ENCODE assay signal across 8 mouse cellular contexts in genomic region chr7:4149209-4150054, GRCm38 (mm10). TPM values are rescaled to one million over a fixed set of nuclear protein-coding genes. Genes with fewer than 3 reads are reported as not detected.
A peak's percentile ranks its signal among the peaks of the same experiment; 100 is the strongest.
DNase-seq lines count a peak whose midpoint lies in the region; ATAC-seq and TF ChIP-seq lines count a peak whose summit lies in the region.

No protein-coding gene starts in this region.

- no peaks in the 10 kb centered on the region for H3K9me3 ChIP-seq in heart, embryonic 12.5 days (replicated peaks)
- no peaks in the 10 kb centered on the region for H3K9me3 ChIP-seq in kidney, postnatal 0 days (replicated peaks; ENCODE audit: low read length)
- H3K9me3 ChIP-seq in liver, embryonic 12.5 days (replicated peaks): no peaks in the 10 kb centered on the region
- no peaks in the 10 kb centered on the region for H3K9me3 ChIP-seq in stomach, embryonic 14.5 days (ENCODE audit: control insufficient read depth, low read depth, low read length)

- DNase-seq in brain, adult 2 months (ENCODE audit: low read depth, low spot score): peak; percentile 92
- DNase-seq in kidney, postnatal 0 days (ENCODE audit: low spot score): peak; percentile 94
- peak; percentile 88 for DNase-seq in naive thymus-derived CD4-positive, alpha-beta T cell, adult 2 months (ENCODE audit: low read depth)

- H3K36me3 ChIP-seq in C2C12 (ENCODE audit: control insufficient read depth, insufficient read depth): peaks cover 30% of the 10 kb centered on the region
- H3K36me3 ChIP-seq in heart, embryonic 12.5 days: peaks cover 47% of the 10 kb centered on the region
- H3K36me3 ChIP-seq in kidney, postnatal 0 days (ENCODE audit: insufficient read depth, low read length): peaks cover 32% of the 10 kb centered on the region
- H3K36me3 ChIP-seq in liver, embryonic 12.5 days: peaks cover 40% of the 10 kb centered on the region
- H3K36me3 ChIP-seq in stomach, embryonic 14.5 days (ENCODE audit: control insufficient read depth, insufficient read depth, low read length): peaks cover 32% of the 10 kb centered on the region

- H3K27me3 ChIP-seq in C2C12 (ENCODE audit: control insufficient read depth, insufficient read depth, insufficient read length): no peaks in the 10 kb centered on the region
- peaks cover 15% of the 10 kb centered on the region for H3K27me3 ChIP-seq in heart, embryonic 12.5 days (replicated peaks)
- no peaks in the 10 kb centered on the region for H3K27me3 ChIP-seq in kidney, postnatal 0 days (ENCODE audit: insufficient read depth, low read length)
- peaks cover 20% of the 10 kb centered on the region for H3K27me3 ChIP-seq in liver, embryonic 12.5 days (replicated peaks)
- H3K27me3 ChIP-seq in stomach, embryonic 14.5 days (ENCODE audit: control insufficient read depth, insufficient read depth, low read length): no peaks in the 10 kb centered on the region

- H3K27ac ChIP-seq in heart, embryonic 12.5 days (ENCODE audit: poor library complexity, severe bottlenecking): peak overlapping the region; percentile 93
- H3K27ac ChIP-seq in kidney, postnatal 0 days: peak overlapping the region; percentile 97
- peak overlapping the region; percentile 94 for H3K27ac ChIP-seq in liver, embryonic 12.5 days
- peak overlapping the region; percentile 95 for H3K27ac ChIP-seq in stomach, embryonic 14.5 days (ENCODE audit: low read length)

- no peak for TF ChIP-seq CTCF in C2C12 (IDR thresholded peaks at IDR 0.05; ENCODE audit: control insufficient read depth, insufficient read depth, insufficient read length)
- no peak for TF ChIP-seq CTCF in kidney, postnatal 0 days (IDR thresholded peaks at IDR 0.05; ENCODE audit: low read depth)

- WGBS in heart, embryonic 12.5 days: under 1% methylated on average over 64 of the region's 64 CpGs
- WGBS in kidney, postnatal 0 days: under 1% methylated on average over 64 of the region's 64 CpGs
- under 1% methylated on average over 64 of the region's 64 CpGs for WGBS in liver, embryonic 12.5 days (ENCODE audit: insufficient replicate concordance)
- WGBS in stomach, embryonic 14.5 days: under 1% methylated on average over 64 of the region's 64 CpGs

- peak overlapping the region; percentile 81 for H3K9ac ChIP-seq in heart, embryonic 12.5 days
- H3K9ac ChIP-seq in kidney, postnatal 0 days (ENCODE audit: low read depth, low read length): peak overlapping the region; percentile 72
- H3K9ac ChIP-seq in liver, embryonic 12.5 days: peak overlapping the region; percentile 84
- peak overlapping the region; percentile 68 for H3K9ac ChIP-seq in stomach, embryonic 14.5 days (replicated peaks; ENCODE audit: low read depth, low read length)

- no peaks in the 10 kb centered on the region for H3K79me3 ChIP-seq in C2C12 (ENCODE audit: low read depth)

- H3K4me3 ChIP-seq in C2C12 (ENCODE audit: insufficient read depth, poor library complexity, severe bottlenecking): peak overlapping the region; percentile 40
- H3K4me3 ChIP-seq in heart, embryonic 12.5 days: peak overlapping the region; percentile 80
- peak overlapping the region; percentile 56 for H3K4me3 ChIP-seq in kidney, postnatal 0 days (replicated peaks; ENCODE audit: low read depth, low read length)
- H3K4me3 ChIP-seq in liver, embryonic 12.5 days: peak overlapping the region; percentile 86
- peak overlapping the region; percentile 65 for H3K4me3 ChIP-seq in stomach, embryonic 14.5 days (ENCODE audit: low read depth, low read length)

- no peaks in the 10 kb centered on the region for H3K79me2 ChIP-seq in C2C12 (ENCODE audit: control insufficient read depth, insufficient read depth)

- ATAC-seq in erythroblast, adult 5-6 weeks (replicated peaks; ENCODE audit: low FRiP score, poor library complexity, severe bottlenecking): peak; percentile 84
- ATAC-seq in heart, embryonic 12.5 days (ENCODE audit: insufficient number of reproducible peaks, low FRiP score): peak; percentile 83
- ATAC-seq in kidney, postnatal 0 days (replicated peaks; ENCODE audit: low FRiP score, low read depth): peak; percentile 69
- ATAC-seq in liver, embryonic 12.5 days: peak; percentile 80
- ATAC-seq in stomach, embryonic 14.5 days (ENCODE audit: insufficient number of reproducible peaks, insufficient read depth, low FRiP score, low read depth): peak; percentile 62

- peaks cover 29% of the 10 kb centered on the region for H3K4me1 ChIP-seq in heart, embryonic 12.5 days (replicated peaks)
- H3K4me1 ChIP-seq in kidney, postnatal 0 days (replicated peaks; ENCODE audit: insufficient read depth, low read length): peaks cover 20% of the 10 kb centered on the region
- peaks cover 57% of the 10 kb centered on the region for H3K4me1 ChIP-seq in liver, embryonic 12.5 days
- H3K4me1 ChIP-seq in stomach, embryonic 14.5 days (ENCODE audit: control insufficient read depth, insufficient read depth, low read length): peaks cover 5% of the 10 kb centered on the region; the same call in 1 of the 2 replicates

- H3ac ChIP-seq in C2C12 (ENCODE audit: control insufficient read depth, insufficient read length, low read depth): peak overlapping the region; percentile 70

- peak overlapping the region; percentile 98 for H3K4me2 ChIP-seq in heart, embryonic 12.5 days
- peak overlapping the region; percentile 92 for H3K4me2 ChIP-seq in kidney, postnatal 0 days (ENCODE audit: low read length)
- H3K4me2 ChIP-seq in liver, embryonic 12.5 days: peak overlapping the region; percentile 93
- H3K4me2 ChIP-seq in stomach, embryonic 14.5 days (replicated peaks; ENCODE audit: low read depth, low read length): peak overlapping the region; percentile 82

TF ChIP-seq in C2C12, 6 proteins besides CTCF, POLR2A, EP300 and RAD21:
- peak; percentile 86 for TF ChIP-seq CEBPB (IDR thresholded peaks at IDR 0.05; ENCODE audit: low read depth)
- no peak for TF ChIP-seq FOSL1 (IDR thresholded peaks at IDR 0.05; ENCODE audit: insufficient read depth, low read length, poor library complexity, severe bottlenecking)
- no peak for TF ChIP-seq MAX (IDR thresholded peaks at IDR 0.05)

RNA-seq across cellular contexts. Expression of gene Leng9, which starts 0.7 kb away (rescaled TPM):
- 2.4 TPM for polyA plus RNA-seq in C2C12 (2012; fragmentation: generic; extraction: Trizol)
- total RNA-seq in erythroblast, adult 5-6 weeks (2015; ENCODE audit: low replicate concordance): not detected in 2 replicates
- total RNA-seq in erythroblast, adult 5-6 weeks (2017; ENCODE audit: low replicate concordance): 0.77 and 1.7 TPM in 2 replicates
- 2.3 and 2.5 TPM in 2 replicates for polyA plus RNA-seq in heart, embryonic 12.5 days (2016; fragmentation: Nextera tagmentation; extraction: Ambion mirVana)
- polyA plus RNA-seq in kidney, postnatal 0 days (2015; fragmentation: Nextera tagmentation; extraction: Ambion mirVana): 4.1 and 4.4 TPM in 2 replicates
- polyA plus RNA-seq in liver, embryonic 12.5 days (2016; fragmentation: Nextera tagmentation; extraction: Ambion mirVana): 1.2 and 1.5 TPM in 2 replicates
- polyA plus RNA-seq in stomach, embryonic 14.5 days (2014; fragmentation: Nextera tagmentation; extraction: Ambion mirVana): 1.9 and 3.9 TPM in 2 replicates

RNA-seq across cellular contexts. Expression of gene Leng8, which starts 12.6 kb away (rescaled TPM):
- 17.9 TPM for polyA plus RNA-seq in C2C12 (2012; fragmentation: generic; extraction: Trizol)
- 147 and 153 TPM in 2 replicates for total RNA-seq in erythroblast, adult 5-6 weeks (2015; ENCODE audit: low replicate concordance)
- 144 and 160 TPM in 2 replicates for total RNA-seq in erythroblast, adult 5-6 weeks (2017; ENCODE audit: low replicate concordance)
- polyA plus RNA-seq in heart, embryonic 12.5 days (2016; fragmentation: Nextera tagmentation; extraction: Ambion mirVana): 77.6 and 79.2 TPM in 2 replicates
- polyA plus RNA-seq in kidney, postnatal 0 days (2015; fragmentation: Nextera tagmentation; extraction: Ambion mirVana): 30.4 and 30.8 TPM in 2 replicates
- 39.3 and 44.5 TPM in 2 replicates for polyA plus RNA-seq in liver, embryonic 12.5 days (2016; fragmentation: Nextera tagmentation; extraction: Ambion mirVana)
- polyA plus RNA-seq in stomach, embryonic 14.5 days (2014; fragmentation: Nextera tagmentation; extraction: Ambion mirVana): 58.7 and 62.3 TPM in 2 replicates

RNA-seq across cellular contexts. Expression of gene Cdc42ep5, which starts 15.2 kb away (rescaled TPM):
- 26.1 TPM for polyA plus RNA-seq in C2C12 (2012; fragmentation: generic; extraction: Trizol)
- not detected in 2 replicates for total RNA-seq in erythroblast, adult 5-6 weeks (2015; ENCODE audit: low replicate concordance)
- not detected in 2 replicates for total RNA-seq in erythroblast, adult 5-6 weeks (2017; ENCODE audit: low replicate concordance)
- polyA plus RNA-seq in heart, embryonic 12.5 days (2016; fragmentation: Nextera tagmentation; extraction: Ambion mirVana): 25.2 and 30.1 TPM in 2 replicates
- polyA plus RNA-seq in kidney, postnatal 0 days (2015; fragmentation: Nextera tagmentation; extraction: Ambion mirVana): 48.1 and 52.4 TPM in 2 replicates
- polyA plus RNA-seq in liver, embryonic 12.5 days (2016; fragmentation: Nextera tagmentation; extraction: Ambion mirVana): 10.5 TPM in 2 replicates
- polyA plus RNA-seq in stomach, embryonic 14.5 days (2014; fragmentation: Nextera tagmentation; extraction: Ambion mirVana): 71.6 and 76.7 TPM in 2 replicates

RNA-seq across cellular contexts. Expression of gene Ttyh1, which starts 30.2 kb away (rescaled TPM):
- 0.05 TPM for polyA plus RNA-seq in C2C12 (2012; fragmentation: generic; extraction: Trizol)
- not detected in 2 replicates for total RNA-seq in erythroblast, adult 5-6 weeks (2015; ENCODE audit: low replicate concordance)
- 0.28 and 3.0 TPM in 2 replicates for total RNA-seq in erythroblast, adult 5-6 weeks (2017; ENCODE audit: low replicate concordance)
- polyA plus RNA-seq in heart, embryonic 12.5 days (2016; fragmentation: Nextera tagmentation; extraction: Ambion mirVana): 0.65 and 0.97 TPM in 2 replicates
- polyA plus RNA-seq in kidney, postnatal 0 days (2015; fragmentation: Nextera tagmentation; extraction: Ambion mirVana): 1.5 and 1.9 TPM in 2 replicates
- 0.48 and 0.77 TPM in 2 replicates for polyA plus RNA-seq in liver, embryonic 12.5 days (2016; fragmentation: Nextera tagmentation; extraction: Ambion mirVana)
- polyA plus RNA-seq in stomach, embryonic 14.5 days (2014; fragmentation: Nextera tagmentation; extraction: Ambion mirVana): 8.2 TPM in 2 replicates

Comparison
In these comparisons a context has a peak if more than half of its experiments do, and no peak if none do; other contexts are left out.
1. Peak in every context shown above with its lines: DNase-seq, ATAC-seq, H3K4me3 ChIP-seq and H3K27ac ChIP-seq.